Mouse (Mus musculus): ENCODE results near the gene Pus3. TPM values are rescaled to one million over a fixed set of nuclear protein-coding genes. Genes with fewer than 3 reads are reported as not detected.
A peak's percentile ranks its signal among the peaks of the same experiment; 100 is the strongest.

Pus3 gene
- polyA plus RNA-seq, 1 experiment from 2014 or later: 26.3 TPM

- H3K36me3 ChIP-seq (ENCODE audit: control insufficient read depth, insufficient read depth, low read length): no peaks in the 10 kb centered on the region
- H3K4me3 ChIP-seq (ENCODE audit: low read length): no peak overlapping the region
- 49% methylated on average over 5 of the region's 5 CpGs for whole genome bisulfite sequencing
- H3K27ac ChIP-seq (ENCODE audit: low read depth, low read length): no peak overlapping the region
- no peaks in the 10 kb centered on the region for H3K4me1 ChIP-seq (ENCODE audit: control insufficient read depth, insufficient read depth, low read length)
- H3K9ac ChIP-seq (ENCODE audit: low read depth, low read length): no peak overlapping the region
- no peaks in the 10 kb centered on the region for H3K9me3 ChIP-seq (ENCODE audit: control insufficient read depth, low read length)
- ATAC-seq (ENCODE audit: low FRiP score, low TSS enrichment): peak; percentile 47; the same call in 1 of the 2 replicates
- no peaks in the 10 kb centered on the region for H3K27me3 ChIP-seq (ENCODE audit: control insufficient read depth, insufficient read depth, low read length)
- H3K4me2 ChIP-seq (replicated peaks; ENCODE audit: low read depth, low read length): no peak overlapping the region
Observed at GRCm38 (mm10) chr9:35523541-35523940, 34.9 kb upstream of the Pus3 start.

GRCm38 (mm10) chr9:35523941-35524411 is 34.4 kb upstream of the Pus3 start:
- Histone ChIP-seq H3K9ac (ENCODE audit: low read depth, low read length) (no peak overlapping the region), H3K9me3 (ENCODE audit: control insufficient read depth, low read length) (no peaks in the 10 kb centered on the region), H3K27me3 (ENCODE audit: control insufficient read depth, insufficient read depth, low read length) (no peaks in the 10 kb centered on the region), H3K27ac (ENCODE audit: low read depth, low read length) (no peak overlapping the region), H3K4me3 (ENCODE audit: low read length) (no peak overlapping the region), H3K36me3 (ENCODE audit: control insufficient read depth, insufficient read depth, low read length) (no peaks in the 10 kb centered on the region), H3K4me2 (replicated peaks; ENCODE audit: low read depth, low read length) (no peak overlapping the region), H3K4me1 (ENCODE audit: control insufficient read depth, insufficient read depth, low read length) (no peaks in the 10 kb centered on the region)
- WGBS: 17% methylated on average over 7 of the region's 7 CpGs
- peak; percentile 73 for ATAC-seq (ENCODE audit: low FRiP score, low TSS enrichment)

GRCm38 (mm10) chr9:35529141-35529540 is 29.3 kb upstream of the Pus3 start:
- no peaks in the 10 kb centered on the region for H3K4me1 ChIP-seq (ENCODE audit: control insufficient read depth, insufficient read depth, low read length)
- ATAC-seq (ENCODE audit: low FRiP score, low TSS enrichment): no peak
- H3K4me2 ChIP-seq (replicated peaks; ENCODE audit: low read depth, low read length): no peak overlapping the region
- H3K36me3 ChIP-seq (ENCODE audit: control insufficient read depth, insufficient read depth, low read length): no peaks in the 10 kb centered on the region
- no peaks in the 10 kb centered on the region for H3K9me3 ChIP-seq (ENCODE audit: control insufficient read depth, low read length)
- H3K9ac ChIP-seq (ENCODE audit: low read depth, low read length): no peak overlapping the region
- no peaks in the 10 kb centered on the region for H3K27me3 ChIP-seq (ENCODE audit: control insufficient read depth, insufficient read depth, low read length)
- H3K4me3 ChIP-seq (ENCODE audit: low read length): no peak overlapping the region
- H3K27ac ChIP-seq (ENCODE audit: low read depth, low read length): no peak overlapping the region
- WGBS: 75% methylated on average over 3 of the region's 3 CpGs

- ATAC-seq (ENCODE audit: low FRiP score, low TSS enrichment): no peak
- no peak overlapping the region for H3K4me2 ChIP-seq (replicated peaks; ENCODE audit: low read depth, low read length)
- no peaks in the 10 kb centered on the region for H3K4me1 ChIP-seq (ENCODE audit: control insufficient read depth, insufficient read depth, low read length)
- H3K9ac ChIP-seq (ENCODE audit: low read depth, low read length): no peak overlapping the region
- H3K27ac ChIP-seq (ENCODE audit: low read depth, low read length): no peak overlapping the region
- H3K4me3 ChIP-seq (ENCODE audit: low read length): no peak overlapping the region
- no peaks in the 10 kb centered on the region for H3K36me3 ChIP-seq (ENCODE audit: control insufficient read depth, insufficient read depth, low read length)
- WGBS: 24% methylated on average over 1 of the region's 1 CpGs
- no peaks in the 10 kb centered on the region for H3K9me3 ChIP-seq (ENCODE audit: control insufficient read depth, low read length)
- H3K27me3 ChIP-seq (ENCODE audit: control insufficient read depth, insufficient read depth, low read length): no peaks in the 10 kb centered on the region
Observed at GRCm38 (mm10) chr9:35529796-35530195, 28.6 kb upstream of the Pus3 start.

GRCm38 (mm10) chr9:35533266-35533665 is 25.1 kb upstream of the Pus3 start:
- 46% methylated on average over 9 of the region's 9 CpGs for WGBS
- H3K9ac ChIP-seq (ENCODE audit: low read depth, low read length): no peak overlapping the region
- no peak for ATAC-seq (ENCODE audit: low FRiP score, low TSS enrichment)
- H3K36me3 ChIP-seq (ENCODE audit: control insufficient read depth, insufficient read depth, low read length): no peaks in the 10 kb centered on the region
- H3K4me3 ChIP-seq (ENCODE audit: low read length): no peak overlapping the region
- no peak overlapping the region for H3K4me2 ChIP-seq (replicated peaks; ENCODE audit: low read depth, low read length)
- H3K27me3 ChIP-seq (ENCODE audit: control insufficient read depth, insufficient read depth, low read length): no peaks in the 10 kb centered on the region
- no peaks in the 10 kb centered on the region for H3K9me3 ChIP-seq (ENCODE audit: control insufficient read depth, low read length)
- no peak overlapping the region for H3K27ac ChIP-seq (ENCODE audit: low read depth, low read length)
- peaks cover 16% of the 10 kb centered on the region for H3K4me1 ChIP-seq (ENCODE audit: control insufficient read depth, insufficient read depth, low read length)

GRCm38 (mm10) chr9:35535110-35535509 is 23.3 kb upstream of the Pus3 start:
- Histone ChIP-seq H3K9ac (ENCODE audit: low read depth, low read length) (no peak overlapping the region), H3K9me3 (ENCODE audit: control insufficient read depth, low read length) (no peaks in the 10 kb centered on the region), H3K36me3 (ENCODE audit: control insufficient read depth, insufficient read depth, low read length) (no peaks in the 10 kb centered on the region), H3K4me1 (ENCODE audit: control insufficient read depth, insufficient read depth, low read length) (peaks cover 20% of the 10 kb centered on the region), H3K4me2 (replicated peaks; ENCODE audit: low read depth, low read length) (no peak overlapping the region), H3K27me3 (ENCODE audit: control insufficient read depth, insufficient read depth, low read length) (no peaks in the 10 kb centered on the region), H3K27ac (ENCODE audit: low read depth, low read length) (no peak overlapping the region), H3K4me3 (ENCODE audit: low read length) (no peak overlapping the region)
- peak; percentile 85 for ATAC-seq (ENCODE audit: low FRiP score, low TSS enrichment)
- WGBS: 5% methylated on average over 2 of the region's 2 CpGs

GRCm38 (mm10) chr9:35535876-35536275 is 22.5 kb upstream of the Pus3 start:
- Histone ChIP-seq H3K9me3 (ENCODE audit: control insufficient read depth, low read length) (no peaks in the 10 kb centered on the region), H3K27me3 (ENCODE audit: control insufficient read depth, insufficient read depth, low read length) (no peaks in the 10 kb centered on the region), H3K4me2 (replicated peaks; ENCODE audit: low read depth, low read length) (no peak overlapping the region), H3K4me3 (ENCODE audit: low read length) (no peak overlapping the region), H3K9ac (ENCODE audit: low read depth, low read length) (no peak overlapping the region), H3K27ac (ENCODE audit: low read depth, low read length) (no peak overlapping the region), H3K36me3 (ENCODE audit: control insufficient read depth, insufficient read depth, low read length) (no peaks in the 10 kb centered on the region), H3K4me1 (ENCODE audit: control insufficient read depth, insufficient read depth, low read length) (peaks cover 20% of the 10 kb centered on the region)
- WGBS: 77% methylated on average over 4 of the region's 4 CpGs
- ATAC-seq (ENCODE audit: low FRiP score, low TSS enrichment): no peak

- no peak for ATAC-seq (ENCODE audit: low FRiP score, low TSS enrichment)
- H3K9ac ChIP-seq (ENCODE audit: low read depth, low read length): no peak overlapping the region
- H3K27ac ChIP-seq (ENCODE audit: low read depth, low read length): no peak overlapping the region
- H3K4me1 ChIP-seq (ENCODE audit: control insufficient read depth, insufficient read depth, low read length): peaks cover 20% of the 10 kb centered on the region
- no peaks in the 10 kb centered on the region for H3K9me3 ChIP-seq (ENCODE audit: control insufficient read depth, low read length)
- H3K4me2 ChIP-seq (replicated peaks; ENCODE audit: low read depth, low read length): no peak overlapping the region
- no peaks in the 10 kb centered on the region for H3K36me3 ChIP-seq (ENCODE audit: control insufficient read depth, insufficient read depth, low read length)
- H3K27me3 ChIP-seq (ENCODE audit: control insufficient read depth, insufficient read depth, low read length): no peaks in the 10 kb centered on the region
- WGBS: 67% methylated on average over 13 of the region's 13 CpGs
- no peak overlapping the region for H3K4me3 ChIP-seq (ENCODE audit: low read length)
Observed at GRCm38 (mm10) chr9:35539001-35539750, 19.2 kb upstream of the Pus3 start.

- 84% methylated on average over 5 of the region's 5 CpGs for WGBS
- H3K4me2 ChIP-seq (replicated peaks; ENCODE audit: low read depth, low read length): no peak overlapping the region
- H3K9me3 ChIP-seq (ENCODE audit: control insufficient read depth, low read length): no peaks in the 10 kb centered on the region
- H3K27ac ChIP-seq (ENCODE audit: low read depth, low read length): no peak overlapping the region
- no peaks in the 10 kb centered on the region for H3K36me3 ChIP-seq (ENCODE audit: control insufficient read depth, insufficient read depth, low read length)
- ATAC-seq (ENCODE audit: low FRiP score, low TSS enrichment): no peak
- no peak overlapping the region for H3K4me3 ChIP-seq (ENCODE audit: low read length)
- H3K27me3 ChIP-seq (ENCODE audit: control insufficient read depth, insufficient read depth, low read length): no peaks in the 10 kb centered on the region
- no peak overlapping the region for H3K9ac ChIP-seq (ENCODE audit: low read depth, low read length)
- peaks cover 20% of the 10 kb centered on the region for H3K4me1 ChIP-seq (ENCODE audit: control insufficient read depth, insufficient read depth, low read length)
Observed at GRCm38 (mm10) chr9:35541024-35541423, 17.4 kb upstream of the Pus3 start.
